Mouse (Mus musculus): ENCODE measurements around the gene Rsbn1. TPM values are rescaled to one million over a fixed set of nuclear protein-coding genes. Genes with fewer than 3 reads are reported as not detected.

Rsbn1 gene
- polyA plus RNA-seq, 1 experiment = 2.6 TPM

DNA sequence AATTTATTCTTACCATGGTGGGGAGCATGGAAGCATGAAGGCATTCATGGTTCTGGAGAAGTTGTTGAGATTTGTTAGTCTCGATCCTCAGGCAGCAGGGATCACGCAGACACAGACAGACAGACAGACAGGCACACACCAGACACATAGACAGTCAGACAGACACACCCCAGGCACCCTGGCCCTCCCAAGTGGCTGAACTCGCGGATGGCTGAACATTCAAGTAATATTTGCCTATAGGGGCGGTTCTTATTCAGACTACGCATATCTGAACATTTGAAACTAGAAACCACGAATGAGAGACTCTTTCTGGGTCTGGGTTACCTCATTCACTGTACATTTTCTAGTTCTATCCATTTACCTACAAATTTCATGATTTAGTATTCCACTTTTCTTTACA is 34.7 kb downstream of the Rsbn1 start:
- H3K27me3 ChIP-seq (ENCODE audit: control insufficient read depth, insufficient read depth, insufficient read length) = no peaks in the 10 kb centered on the region
- no peak for TF ChIP-seq FOSL1 (IDR thresholded peaks at IDR 0.05; ENCODE audit: insufficient read depth, low read length, poor library complexity, severe bottlenecking)
- no peak for TF ChIP-seq MYOD1 (IDR thresholded peaks at IDR 0.05; ENCODE audit: control insufficient read depth, insufficient read length, low read depth)
- TF ChIP-seq USF1 (IDR thresholded peaks at IDR 0.05; ENCODE audit: low read depth) = no peak
- TF ChIP-seq CEBPB (IDR thresholded peaks at IDR 0.05; ENCODE audit: low read depth) = no peak
- TF ChIP-seq MYOG (IDR thresholded peaks at IDR 0.05; ENCODE audit: control insufficient read depth, extremely low read depth, insufficient read length) = no peak
- no peak for TF ChIP-seq CTCF (IDR thresholded peaks at IDR 0.05; ENCODE audit: control insufficient read depth, insufficient read depth, insufficient read length)
- TF ChIP-seq MAX (IDR thresholded peaks at IDR 0.05) = no peak
- no peak overlapping the region for H3K4me3 ChIP-seq (ENCODE audit: insufficient read depth, poor library complexity, severe bottlenecking)
- peaks cover 81% of the 10 kb centered on the region for H3K79me3 ChIP-seq (ENCODE audit: low read depth)
- no peak overlapping the region for H3ac ChIP-seq (ENCODE audit: control insufficient read depth, insufficient read length, low read depth)
- H3K79me2 ChIP-seq (ENCODE audit: control insufficient read depth, insufficient read depth) = peaks cover 99% of the 10 kb centered on the region
- H3K36me3 ChIP-seq (ENCODE audit: control insufficient read depth, insufficient read depth) = peaks cover 4% of the 10 kb centered on the region

DNA sequence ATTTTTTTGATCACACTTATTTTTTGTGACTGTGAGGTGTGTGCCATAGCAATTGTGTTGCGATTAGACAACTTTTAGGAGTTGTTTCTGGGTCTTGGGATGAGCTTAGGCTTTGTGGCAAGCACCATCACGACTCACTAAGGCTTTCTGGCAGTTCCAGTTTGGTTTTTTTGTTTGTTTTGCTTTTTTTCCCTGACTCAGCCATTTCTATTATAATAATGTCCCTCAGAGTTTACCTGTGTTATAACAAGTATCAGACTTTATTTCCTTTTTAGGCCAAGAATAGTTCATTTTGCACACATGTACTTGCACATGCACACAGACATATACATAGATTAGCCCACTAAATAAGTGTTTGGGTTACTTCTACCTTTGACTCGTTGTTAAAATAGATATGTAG is 46.7 kb downstream of the Rsbn1 start:
- H3K27me3 ChIP-seq (ENCODE audit: control insufficient read depth, insufficient read depth, insufficient read length) = no peaks in the 10 kb centered on the region
- no peaks in the 10 kb centered on the region for H3K79me3 ChIP-seq (ENCODE audit: low read depth)
- peaks cover 69% of the 10 kb centered on the region for H3K36me3 ChIP-seq (ENCODE audit: control insufficient read depth, insufficient read depth)
- no peak overlapping the region for H3K4me3 ChIP-seq (ENCODE audit: insufficient read depth, poor library complexity, severe bottlenecking)
- no peak for TF ChIP-seq MYOG (IDR thresholded peaks at IDR 0.05; ENCODE audit: control insufficient read depth, extremely low read depth, insufficient read length)
- no peak for TF ChIP-seq MYOD1 (IDR thresholded peaks at IDR 0.05; ENCODE audit: control insufficient read depth, insufficient read length, low read depth)
- no peak for TF ChIP-seq FOSL1 (IDR thresholded peaks at IDR 0.05; ENCODE audit: insufficient read depth, low read length, poor library complexity, severe bottlenecking)
- TF ChIP-seq MAX (IDR thresholded peaks at IDR 0.05) = no peak
- TF ChIP-seq CTCF (IDR thresholded peaks at IDR 0.05; ENCODE audit: control insufficient read depth, insufficient read depth, insufficient read length) = no peak
- TF ChIP-seq CEBPB (IDR thresholded peaks at IDR 0.05; ENCODE audit: low read depth) = no peak
- no peak for TF ChIP-seq USF1 (IDR thresholded peaks at IDR 0.05; ENCODE audit: low read depth)
- no peak overlapping the region for H3ac ChIP-seq (ENCODE audit: control insufficient read depth, insufficient read length, low read depth)
- H3K79me2 ChIP-seq (ENCODE audit: control insufficient read depth, insufficient read depth) = peaks cover 4% of the 10 kb centered on the region

DNA sequence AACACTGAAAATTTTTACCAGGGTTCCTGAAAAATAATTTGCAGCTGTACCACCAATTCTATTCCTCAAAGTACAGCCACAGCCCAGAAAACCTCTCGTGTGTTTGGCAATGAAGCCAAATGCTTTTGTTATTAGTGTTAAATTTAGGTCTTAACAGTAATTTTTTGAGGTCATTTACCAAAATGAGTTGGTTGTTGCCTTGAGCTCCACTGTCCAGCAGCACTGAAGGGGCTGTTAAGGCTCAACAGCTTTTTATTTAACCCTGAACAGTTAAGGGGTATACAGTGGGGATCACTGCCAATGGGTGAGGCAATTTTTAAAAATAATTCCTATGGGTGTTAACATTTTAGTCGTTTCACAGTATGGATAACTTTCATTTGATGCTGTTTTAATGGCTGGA is 53.3 kb downstream of the Rsbn1 start:
- Histone ChIP-seq H3K79me2 (ENCODE audit: control insufficient read depth, insufficient read depth) (peaks cover 35% of the 10 kb centered on the region), H3K79me3 (ENCODE audit: low read depth) (peaks cover 7% of the 10 kb centered on the region), H3ac (ENCODE audit: control insufficient read depth, insufficient read length, low read depth) (no peak overlapping the region), H3K4me3 (ENCODE audit: insufficient read depth, poor library complexity, severe bottlenecking) (peak overlapping the region; percentile 62), H3K27me3 (ENCODE audit: control insufficient read depth, insufficient read depth, insufficient read length) (no peaks in the 10 kb centered on the region), H3K36me3 (ENCODE audit: control insufficient read depth, insufficient read depth) (peaks cover 54% of the 10 kb centered on the region)
- no peak for TF ChIP-seq FOSL1 (IDR thresholded peaks at IDR 0.05; ENCODE audit: insufficient read depth, low read length, poor library complexity, severe bottlenecking)
- TF ChIP-seq MYOG (IDR thresholded peaks at IDR 0.05; ENCODE audit: control insufficient read depth, extremely low read depth, insufficient read length) = no peak
- TF ChIP-seq CEBPB (IDR thresholded peaks at IDR 0.05; ENCODE audit: low read depth) = no peak
- no peak for TF ChIP-seq MYOD1 (IDR thresholded peaks at IDR 0.05; ENCODE audit: control insufficient read depth, insufficient read length, low read depth)

DNA sequence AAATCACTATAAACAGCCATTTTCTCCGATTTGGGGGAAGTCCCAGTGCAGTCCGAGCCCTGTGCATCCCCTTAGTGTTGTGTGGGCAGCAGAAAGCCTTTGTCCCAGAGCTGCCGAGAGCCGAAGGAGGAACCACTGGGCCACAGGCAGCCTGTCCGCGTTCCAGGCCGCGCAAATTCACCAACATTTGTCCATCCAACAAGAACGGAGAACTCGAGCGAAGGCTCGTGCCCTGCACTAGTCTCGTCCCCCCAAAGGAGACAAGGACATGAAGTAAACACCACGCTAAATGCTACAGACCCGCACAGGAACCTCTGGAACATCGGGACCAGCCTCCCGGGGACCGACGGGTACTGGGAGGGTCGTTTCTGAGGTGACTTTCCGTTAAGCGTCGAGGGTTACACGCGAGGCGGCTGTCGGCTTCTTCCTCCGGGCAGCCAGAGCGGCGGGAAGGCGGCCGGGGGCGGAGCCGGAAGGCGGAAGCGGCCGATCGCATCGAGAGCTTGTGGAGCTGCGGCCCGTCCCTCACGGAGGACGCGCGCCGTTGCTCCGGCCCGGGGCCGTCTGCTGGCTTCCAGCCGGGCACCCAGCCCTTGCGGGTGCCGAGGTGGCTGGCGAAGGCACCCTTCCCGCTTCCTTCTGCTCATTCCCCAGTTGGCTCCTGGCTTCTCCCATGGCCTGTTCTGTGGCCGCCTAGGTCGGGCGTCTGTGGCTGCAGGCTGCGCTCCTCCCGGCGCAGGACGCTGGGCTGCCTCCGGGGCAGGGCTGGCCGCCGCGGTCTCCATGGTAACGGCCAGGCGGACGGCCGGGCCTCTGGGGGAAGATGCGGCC is 54.2 kb downstream of the Rsbn1 start, which contains the start of gene Phtf1:
Gene Phtf1, plus strand, starts transcription at position 250 of the 831 bp plus-strand sequence.
- peaks cover 7% of the 10 kb centered on the region for H3K79me3 ChIP-seq (ENCODE audit: low read depth)
- H3K27me3 ChIP-seq (ENCODE audit: control insufficient read depth, insufficient read depth, insufficient read length) = no peaks in the 10 kb centered on the region
- peaks cover 35% of the 10 kb centered on the region for H3K79me2 ChIP-seq (ENCODE audit: control insufficient read depth, insufficient read depth)
- H3ac ChIP-seq (ENCODE audit: control insufficient read depth, insufficient read length, low read depth) = peak within 1 kb of the TSS; percentile 83
- peak within 1 kb of the TSS; percentile 62 for H3K4me3 ChIP-seq (ENCODE audit: insufficient read depth, poor library complexity, severe bottlenecking)
- H3K36me3 ChIP-seq (ENCODE audit: control insufficient read depth, insufficient read depth) = peaks cover 49% of the 10 kb centered on the region
- TF ChIP-seq MAX (IDR thresholded peaks at IDR 0.05) (peak; percentile 60), MYOD1 (IDR thresholded peaks at IDR 0.05; ENCODE audit: control insufficient read depth, insufficient read length, low read depth) (no peak)

DNA sequence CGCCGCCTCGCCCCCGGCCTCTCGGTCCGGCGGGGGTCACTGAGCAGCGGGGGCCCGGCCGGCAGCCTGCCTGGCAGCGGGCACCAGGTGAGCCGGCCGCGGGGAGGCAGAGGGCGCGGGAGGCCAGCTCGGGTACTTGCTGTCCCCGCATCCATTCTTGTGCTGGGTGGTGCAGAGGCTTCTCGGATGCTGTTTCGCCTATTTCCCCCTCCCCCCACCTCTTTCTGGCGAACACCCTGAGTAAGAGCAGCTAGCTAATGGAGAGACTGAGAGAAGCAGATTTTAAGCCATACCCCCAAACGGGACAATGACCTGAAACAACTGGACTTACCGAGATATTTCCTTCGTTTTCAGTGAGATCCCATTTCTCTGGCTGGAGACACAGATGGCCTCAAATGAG is 54.8 kb downstream of the Rsbn1 start:
- peaks cover 49% of the 10 kb centered on the region for H3K36me3 ChIP-seq (ENCODE audit: control insufficient read depth, insufficient read depth)
- peak overlapping the region; percentile 83 for H3ac ChIP-seq (ENCODE audit: control insufficient read depth, insufficient read length, low read depth)
- H3K79me3 ChIP-seq (ENCODE audit: low read depth) = peaks cover 8% of the 10 kb centered on the region
- H3K27me3 ChIP-seq (ENCODE audit: control insufficient read depth, insufficient read depth, insufficient read length) = no peaks in the 10 kb centered on the region
- H3K79me2 ChIP-seq (ENCODE audit: control insufficient read depth, insufficient read depth) = peaks cover 35% of the 10 kb centered on the region
- peak overlapping the region; percentile 62 for H3K4me3 ChIP-seq (ENCODE audit: insufficient read depth, poor library complexity, severe bottlenecking)
- TF ChIP-seq CEBPB (IDR thresholded peaks at IDR 0.05; ENCODE audit: low read depth) = no peak
- TF ChIP-seq MYOD1 (IDR thresholded peaks at IDR 0.05; ENCODE audit: control insufficient read depth, insufficient read length, low read depth) = no peak
- no peak for TF ChIP-seq MAX (IDR thresholded peaks at IDR 0.05)
- TF ChIP-seq USF1 (IDR thresholded peaks at IDR 0.05; ENCODE audit: low read depth) = no peak
- no peak for TF ChIP-seq FOSL1 (IDR thresholded peaks at IDR 0.05; ENCODE audit: insufficient read depth, low read length, poor library complexity, severe bottlenecking)
- no peak for TF ChIP-seq MYOG (IDR thresholded peaks at IDR 0.05; ENCODE audit: control insufficient read depth, extremely low read depth, insufficient read length)
- TF ChIP-seq CTCF (IDR thresholded peaks at IDR 0.05; ENCODE audit: control insufficient read depth, insufficient read depth, insufficient read length) = no peak

DNA sequence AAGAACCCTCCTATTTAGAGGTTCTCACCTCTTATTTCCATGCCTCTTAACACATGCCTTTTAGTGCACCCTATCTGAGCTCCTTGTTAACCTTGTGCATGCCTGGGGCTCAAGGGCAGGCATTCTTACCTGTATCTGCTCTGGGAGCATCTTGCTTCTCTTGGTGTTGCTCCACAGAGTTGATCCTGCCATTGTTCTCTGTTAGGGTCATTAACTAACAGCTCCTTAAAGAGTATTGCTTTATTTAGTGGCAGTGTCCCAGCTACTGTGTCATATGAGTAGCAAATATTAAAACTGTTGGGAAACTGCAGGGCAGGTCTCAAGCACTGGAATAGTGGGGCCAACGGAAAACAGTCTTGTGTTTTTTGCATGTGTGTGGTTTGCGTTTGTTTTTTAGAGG is 57.2 kb downstream of the Rsbn1 start:
- TF ChIP-seq MAX (IDR thresholded peaks at IDR 0.05) (no peak), FOSL1 (IDR thresholded peaks at IDR 0.05; ENCODE audit: insufficient read depth, low read length, poor library complexity, severe bottlenecking) (no peak), MYOD1 (IDR thresholded peaks at IDR 0.05; ENCODE audit: control insufficient read depth, insufficient read length, low read depth) (no peak), MYOG (IDR thresholded peaks at IDR 0.05; ENCODE audit: control insufficient read depth, extremely low read depth, insufficient read length) (no peak), CEBPB (IDR thresholded peaks at IDR 0.05; ENCODE audit: low read depth) (no peak), USF1 (IDR thresholded peaks at IDR 0.05; ENCODE audit: low read depth) (no peak)
- peaks cover 8% of the 10 kb centered on the region for H3K79me3 ChIP-seq (ENCODE audit: low read depth)
- peaks cover 35% of the 10 kb centered on the region for H3K79me2 ChIP-seq (ENCODE audit: control insufficient read depth, insufficient read depth)
- H3K4me3 ChIP-seq (ENCODE audit: insufficient read depth, poor library complexity, severe bottlenecking) = no peak overlapping the region
- peaks cover 31% of the 10 kb centered on the region for H3K36me3 ChIP-seq (ENCODE audit: control insufficient read depth, insufficient read depth)
- no peak overlapping the region for H3ac ChIP-seq (ENCODE audit: control insufficient read depth, insufficient read length, low read depth)
- H3K27me3 ChIP-seq (ENCODE audit: control insufficient read depth, insufficient read depth, insufficient read length) = no peaks in the 10 kb centered on the region
